Comparison of ENCODE assay signal across 13 mouse cellular contexts in genomic region chr16:87348133-87348532, GRCm38 (mm10). TPM values are rescaled to one million over a fixed set of nuclear protein-coding genes. Genes with fewer than 3 reads are reported as not detected.
A peak's percentile ranks its signal among the peaks of the same experiment; 100 is the strongest.
DNase-seq lines count a peak whose midpoint lies in the region; ATAC-seq and TF ChIP-seq lines count a peak whose summit lies in the region.
"Had no signal": no experiment of that assay in that cellular context is flagged by ENCODE, and none has a peak within 500 bp of the region (broad histone marks: within the 10 kb centered on the region; RNA-seq: fewer than 3 reads in every experiment).

No protein-coding gene starts in this region.

- H3K4me3 ChIP-seq in heart, embryonic 10.5 days = no peak overlapping the region
- no peak overlapping the region for H3K4me3 ChIP-seq in intestine, postnatal 0 days (ENCODE audit: low read depth, low read length)
- H3K4me3 ChIP-seq: embryonic facial prominence, embryonic 13.5 days; limb, embryonic 12.5 days had no signal

- DNase-seq in adrenal gland, adult 2 months = peak; percentile 9
- DNase-seq in adrenal gland, adult 8-10 months = no peak
- DNase-seq in 3134 (ENCODE audit: extremely low read depth, insufficient read length, low spot score) = peak; percentile 11
- DNase-seq in heart, embryonic 10.5 days (ENCODE audit: low spot score) = peak; percentile 85
- DNase-seq in cerebellum, postnatal 10 days = no peak
- DNase-seq in right cerebral cortex, postnatal 36 days (ENCODE audit: low spot score in 2 of 2) = no peak
- no peak for DNase-seq in spleen, adult 18-20 months
- DNase-seq: cerebellum, adult 9-10 months; thymus, postnatal 25 days had no signal

- TF ChIP-seq CTCF in intestine, postnatal 0 days (IDR thresholded peaks at IDR 0.05; ENCODE audit: low read depth) = peak; percentile 38; the same call in 1 of the 2 replicates

- H3K9ac ChIP-seq in intestine, postnatal 0 days (ENCODE audit: low read depth, low read length) = no peak overlapping the region
- H3K9ac ChIP-seq: embryonic facial prominence, embryonic 13.5 days; limb, embryonic 12.5 days had no signal

- ATAC-seq in intestine, postnatal 0 days = peak; percentile 98
- ATAC-seq: forebrain, embryonic 16.5 days had no signal

- no peaks in the 10 kb centered on the region for H3K36me3 ChIP-seq in heart, embryonic 10.5 days
- no peaks in the 10 kb centered on the region for H3K36me3 ChIP-seq in intestine, postnatal 0 days (ENCODE audit: control insufficient read depth, insufficient read depth)
- H3K36me3 ChIP-seq: embryonic facial prominence, embryonic 13.5 days; limb, embryonic 12.5 days had no signal

- WGBS in heart, embryonic 10.5 days = 80% methylated on average over 2 of the region's 2 CpGs
- 81% methylated on average over 2 of the region's 2 CpGs for WGBS in intestine, postnatal 0 days

- no peaks in the 10 kb centered on the region for H3K9me3 ChIP-seq in heart, embryonic 10.5 days
- H3K9me3 ChIP-seq in intestine, postnatal 0 days (ENCODE audit: control insufficient read depth) = no peaks in the 10 kb centered on the region
- H3K9me3 ChIP-seq: embryonic facial prominence, embryonic 13.5 days; limb, embryonic 12.5 days had no signal

- peak overlapping the region; percentile 23; the same call in 1 of the 2 replicates for H3K27ac ChIP-seq in heart, embryonic 10.5 days
- no peak overlapping the region for H3K27ac ChIP-seq in intestine, postnatal 0 days (ENCODE audit: low read depth, low read length)
- H3K27ac ChIP-seq: embryonic facial prominence, embryonic 13.5 days; limb, embryonic 12.5 days had no signal

- H3K4me1 ChIP-seq in heart, embryonic 10.5 days = peaks cover 4% of the 10 kb centered on the region; the same call in 1 of the 2 replicates
- H3K4me1 ChIP-seq in intestine, postnatal 0 days (replicated peaks; ENCODE audit: control insufficient read depth, insufficient read depth, low read length) = no peaks in the 10 kb centered on the region
- H3K4me1 ChIP-seq: embryonic facial prominence, embryonic 13.5 days; limb, embryonic 12.5 days had no signal

- H3K4me2 ChIP-seq in intestine, postnatal 0 days (replicated peaks; ENCODE audit: low read depth) = no peak overlapping the region
- H3K4me2 ChIP-seq: embryonic facial prominence, embryonic 13.5 days; limb, embryonic 12.5 days had no signal

- H3K27me3 ChIP-seq in heart, embryonic 10.5 days (ENCODE audit: insufficient read depth, poor library complexity, severe bottlenecking) = no peaks in the 10 kb centered on the region
- H3K27me3 ChIP-seq in intestine, postnatal 0 days (replicated peaks; ENCODE audit: control insufficient read depth, insufficient read depth, low read length) = no peaks in the 10 kb centered on the region
- H3K27me3 ChIP-seq: embryonic facial prominence, embryonic 13.5 days; limb, embryonic 12.5 days had no signal

RNA-seq across cellular contexts. Expression of gene N6amt1, which starts 5.9 kb away (rescaled TPM):
- total RNA-seq in adrenal gland, adult 2 months (2021) = 10 to 100 TPM; 20.1 to 23.7 TPM
- 5.1 and 5.5 TPM in 2 replicates for polyA plus RNA-seq in adrenal gland, adult 2 months (2012; rRNA removed)
- total RNA-seq in adrenal gland, adult 8-10 months (2022) = 10 to 100 TPM; 22.8 to 27.8 (median 26.7) TPM
- polyA plus RNA-seq in heart, embryonic 10.5 days (2016; fragmentation: Nextera tagmentation; extraction: Ambion mirVana) = 21.9 and 22.6 TPM in 2 replicates
- polyA plus RNA-seq in intestine, postnatal 0 days (2015; fragmentation: Nextera tagmentation; extraction: Ambion mirVana) = 16.8 and 18.5 TPM in 2 replicates

Comparison
In these comparisons a context has a peak if more than half of its experiments do, and no peak if none do; other contexts are left out.
1. DNase-seq: peak in adrenal gland, adult 2 months (single experiment), 3134 (single experiment) and heart, embryonic 10.5 days (single experiment); none in adrenal gland, adult 8-10 months (single experiment), cerebellum, postnatal 10 days (0 of 2), right cerebral cortex, postnatal 36 days (0 of 2) and spleen, adult 18-20 months (0 of 2).